Mouse (Mus musculus) hematopoietic stem cell, adult 5-6 weeks (primary cell): ENCODE data around the gene Sftpa1. TPM values are rescaled to one million over a fixed set of nuclear protein-coding genes. Genes with fewer than 3 reads are reported as not detected.

Experiments
- ATAC-seq, 2 experiments: fragments of 125-278 bp in 1 of 2; replicated peaks in 1 of 2; 2 replicates each; pipeline ENCODE4 v1.8.0; 2016 to 2017; ENCODE audit warnings: inconsistent platforms in 2 of 2, mild to moderate bottlenecking in 2 of 2, moderate number of reproducible peaks in 2 of 2, low read depth in 1 of 2, moderate TSS enrichment in 1 of 2; ENCODE audit not compliant: low FRiP score in 2 of 2, poor library complexity in 2 of 2, severe bottlenecking in 2 of 2, insufficient read depth in 1 of 2, low TSS enrichment in 1 of 2
- total RNA-seq: library from RNA; stranded (forward); fragments of 172-1452, 232-1000 nt; gene quantifications from 2 replicates; pipeline ENCODE4 v1.2.3, GENCODE M21; 2017

Sftpa1 gene
- total RNA-seq: not detected in 2 replicates

DNA sequence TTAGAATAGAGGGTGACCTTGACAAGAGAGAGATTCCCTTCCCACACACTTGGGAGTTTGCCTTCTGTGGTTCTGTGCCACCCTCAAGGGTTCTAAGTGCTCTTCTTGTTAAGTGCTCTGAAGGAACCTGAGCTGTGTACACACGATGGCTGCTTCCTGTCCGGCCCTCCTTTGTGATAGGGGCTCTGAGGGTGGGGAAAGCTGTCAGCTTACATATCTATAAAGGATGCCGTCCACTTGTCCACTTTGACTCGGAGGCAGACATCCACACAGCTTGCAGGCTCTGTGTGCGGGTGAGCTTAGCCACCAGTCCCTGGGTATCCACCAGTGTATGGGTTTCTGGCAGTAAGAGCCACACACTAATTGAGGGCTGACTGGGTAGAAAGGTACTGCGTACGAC is at the start of gene Sftpa1:
Gene Sftpa1, plus strand, starts transcription at position 243 of the 400 bp plus-strand sequence.
- ATAC-seq: no peak

- ATAC-seq: no peak
Measured at GRCm38 (mm10) chr14:41082408-41082807, 49.2 kb upstream of the Sftpa1 start.

DNA sequence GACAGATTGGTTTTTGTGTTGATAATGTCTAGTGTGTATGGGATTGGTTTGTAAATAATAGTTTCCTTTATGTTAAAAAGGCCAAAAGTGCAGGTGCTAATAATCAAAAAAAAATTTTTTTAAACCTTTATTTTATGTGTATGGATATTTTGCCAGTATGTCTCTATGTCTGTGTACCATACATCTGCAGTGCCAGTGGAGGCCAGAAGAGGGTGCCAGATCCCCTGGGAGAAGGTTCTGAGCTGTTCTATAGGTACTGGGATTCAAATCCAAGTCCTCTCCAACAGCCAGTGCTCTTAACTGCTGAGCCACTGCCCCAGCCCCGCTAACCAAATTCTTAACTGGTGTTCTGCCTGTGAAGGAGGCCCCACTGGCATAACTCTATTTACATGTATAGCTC is 44.1 kb upstream of the Sftpa1 start:
- no peak for ATAC-seq

GRCm38 (mm10) chr14:41090777-41091176 is 40.8 kb upstream of the Sftpa1 start:
- ATAC-seq: peak; percentile 63 to 82

DNA sequence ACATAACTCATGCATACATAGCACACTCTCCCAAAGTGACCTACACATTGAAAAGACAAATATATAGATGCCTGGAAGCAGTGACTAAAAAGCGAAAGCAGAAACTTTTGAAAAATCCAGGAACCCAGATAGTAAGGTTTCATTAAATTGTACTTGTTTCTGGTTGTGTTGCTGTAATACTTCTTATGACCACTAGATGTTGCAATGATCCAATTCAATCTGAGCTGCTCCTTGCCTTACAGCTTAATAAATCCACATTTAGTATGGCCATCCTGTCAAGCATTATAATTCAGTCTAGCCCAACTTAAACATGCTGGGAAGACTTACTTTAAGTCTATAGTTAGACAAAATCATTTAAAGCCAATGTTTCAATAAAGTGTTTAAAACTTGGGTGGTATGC is 37.5 kb upstream of the Sftpa1 start:
- no peak; a peak in 1 of 4 replicates for ATAC-seq

DNA sequence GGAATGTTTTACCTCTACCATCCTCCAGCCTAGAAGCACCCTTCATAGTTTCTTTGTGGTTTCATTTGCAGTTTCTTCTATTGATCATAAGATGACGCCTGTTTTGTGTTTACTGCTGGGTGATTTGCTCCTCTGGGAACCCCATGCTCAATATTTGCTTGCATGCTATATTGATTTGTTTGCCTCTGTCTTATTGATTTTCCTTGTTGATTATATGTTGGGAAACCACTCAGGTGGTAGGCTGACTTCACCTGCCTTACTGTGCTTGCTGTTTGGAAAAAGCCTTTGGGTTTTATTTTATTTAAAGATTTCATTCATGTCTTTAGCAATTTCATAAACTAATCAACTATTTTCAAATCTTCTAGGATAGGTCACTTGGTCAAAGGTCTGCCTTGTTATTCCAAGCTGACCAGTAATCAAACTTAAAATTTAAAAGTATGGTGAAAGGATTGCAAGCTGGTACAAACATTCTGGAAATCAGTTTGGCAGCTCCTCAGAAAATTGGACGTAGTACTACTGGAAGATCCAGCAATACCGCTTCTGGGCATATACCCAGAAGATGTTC is 35.2 kb upstream of the Sftpa1 start:
- ATAC-seq: no peak

DNA sequence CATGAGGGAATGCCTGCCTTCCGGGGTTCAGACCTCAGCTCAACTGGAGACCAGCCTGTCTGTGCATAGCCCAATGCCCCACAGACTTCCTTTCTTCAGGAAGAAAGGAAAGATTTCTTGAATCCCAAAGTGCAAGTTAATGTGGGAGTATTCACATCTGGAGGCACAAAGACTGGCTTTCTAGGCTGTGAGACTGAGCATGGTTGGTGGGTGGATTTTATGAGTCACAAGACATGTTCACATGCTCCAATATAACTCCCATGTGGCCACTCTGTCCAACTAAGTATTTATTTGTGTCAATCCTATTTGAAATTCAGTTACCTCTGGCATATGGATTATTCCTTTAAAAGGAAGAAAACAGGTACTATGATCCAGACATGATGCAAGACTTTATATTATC is 32.9 kb upstream of the Sftpa1 start:
- ATAC-seq: no peak

GRCm38 (mm10) chr14:41100712-41101111 is 30.9 kb upstream of the Sftpa1 start:
- no peak for ATAC-seq

- no peak for ATAC-seq
Measured at GRCm38 (mm10) chr14:41101242-41101641, 30.3 kb upstream of the Sftpa1 start.

- ATAC-seq: no peak
Measured at GRCm38 (mm10) chr14:41102269-41102668, 29.3 kb upstream of the Sftpa1 start.

DNA sequence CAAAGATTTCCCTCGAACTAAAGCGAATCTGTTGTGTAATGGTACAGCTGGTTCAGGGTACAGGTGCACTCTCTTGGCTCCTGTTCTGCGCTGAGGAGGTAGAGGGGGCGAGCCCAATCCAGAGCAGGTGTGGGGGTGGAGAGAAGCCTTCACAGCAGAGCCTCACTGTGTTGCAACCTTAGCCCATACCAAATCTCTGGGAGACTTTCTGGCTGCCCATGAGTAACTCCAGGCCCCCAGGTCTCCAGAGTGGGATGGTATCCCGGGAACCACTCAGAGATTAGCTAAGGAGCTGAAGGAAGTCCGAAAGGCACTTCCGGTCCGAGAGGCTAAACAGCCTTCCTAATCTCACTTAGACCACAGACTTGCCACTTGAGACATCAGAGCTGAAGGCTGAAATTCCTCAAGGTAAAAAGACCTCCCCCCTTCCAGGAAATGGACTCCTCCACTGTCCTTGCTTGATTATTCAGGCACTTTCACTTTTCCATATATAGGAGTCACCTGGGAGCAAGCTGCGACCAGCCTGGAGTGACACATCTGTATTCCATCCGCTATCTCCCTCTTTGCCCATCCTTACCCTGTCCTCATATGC is 26.6 kb upstream of the Sftpa1 start, which contains the start of gene Mat1a:
Gene Mat1a, plus strand, starts transcription at position 183 of the 592 bp plus-strand sequence.
- ATAC-seq: no peak

GRCm38 (mm10) chr14:41111031-41111668 is 20.4 kb upstream of the Sftpa1 start:
- ATAC-seq: no peak

- no peak for ATAC-seq
Measured at GRCm38 (mm10) chr14:41112944-41113343, 18.6 kb upstream of the Sftpa1 start.

DNA sequence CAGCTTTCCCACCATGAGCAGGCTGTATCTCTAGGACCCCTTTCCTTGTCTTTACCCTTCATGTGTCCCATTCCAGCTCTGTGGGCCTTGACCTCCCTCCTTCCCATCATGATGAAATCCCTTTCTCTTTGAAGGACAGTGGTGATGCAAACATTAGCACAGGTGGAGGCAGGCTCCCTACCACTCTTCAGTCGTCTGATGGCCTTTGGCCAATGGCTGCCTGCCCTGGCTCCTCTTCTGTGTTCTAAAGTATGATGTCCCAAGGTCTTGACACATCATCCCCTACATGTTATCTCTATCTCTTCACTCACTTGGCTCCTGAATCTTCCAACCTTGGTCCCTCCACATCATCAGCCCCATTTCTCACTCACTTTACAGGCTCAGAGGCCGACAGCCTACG is 15.3 kb upstream of the Sftpa1 start:
- ATAC-seq: no peak

DNA sequence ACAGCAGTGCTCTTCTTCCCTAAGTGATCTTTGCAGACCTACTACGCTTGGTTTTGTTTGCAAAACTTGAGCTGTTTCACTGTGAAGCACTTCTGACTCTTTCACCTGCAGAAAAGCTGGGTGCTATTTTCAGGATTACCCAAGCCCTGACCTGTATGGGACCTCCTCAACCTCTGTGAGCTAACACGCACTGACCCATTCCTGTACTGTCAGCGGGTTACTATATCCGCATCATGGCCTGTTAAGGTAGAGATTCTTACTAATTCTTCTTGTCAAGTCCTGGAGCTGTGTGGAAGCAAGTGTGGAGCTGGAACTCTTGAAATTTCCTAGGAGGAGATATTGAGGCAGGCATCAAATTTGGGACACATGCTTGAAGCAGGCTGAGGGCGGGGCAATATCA is 6.9 kb upstream of the Sftpa1 start:
- no peak for ATAC-seq

- ATAC-seq: peak in 1 of 2 experiments; percentile 57; a peak in 2 of 4 replicates
Measured at GRCm38 (mm10) chr14:41127997-41128396, 3.6 kb upstream of the Sftpa1 start.

- no peak for ATAC-seq
Measured at GRCm38 (mm10) chr14:41137006-41137405, 5.4 kb downstream of the Sftpa1 start.

GRCm38 (mm10) chr14:41140686-41141085 is 9.1 kb downstream of the Sftpa1 start:
- no peak for ATAC-seq

DNA sequence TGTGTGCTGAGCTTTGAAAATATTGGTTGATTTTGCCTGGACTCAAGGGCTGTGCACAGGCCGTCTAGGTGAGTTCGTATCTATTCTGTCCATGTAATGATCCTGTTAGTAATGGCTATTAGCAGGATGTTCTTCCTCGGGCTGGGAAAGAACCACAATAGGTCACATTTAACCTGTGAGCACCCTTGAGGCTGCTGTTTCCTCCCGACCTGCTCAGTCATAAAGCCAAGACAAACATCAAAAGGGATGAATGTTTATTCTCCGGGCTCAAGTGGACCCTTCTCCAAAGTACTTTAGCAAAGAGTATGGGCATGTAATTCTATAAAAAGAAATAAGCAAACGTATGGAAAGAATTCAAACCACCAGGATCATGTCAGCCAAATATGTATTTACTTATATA is 14.5 kb downstream of the Sftpa1 start:
- ATAC-seq: no peak
